10 mouse cellular contexts compared by ENCODE assay signal in the genomic region with DNA sequence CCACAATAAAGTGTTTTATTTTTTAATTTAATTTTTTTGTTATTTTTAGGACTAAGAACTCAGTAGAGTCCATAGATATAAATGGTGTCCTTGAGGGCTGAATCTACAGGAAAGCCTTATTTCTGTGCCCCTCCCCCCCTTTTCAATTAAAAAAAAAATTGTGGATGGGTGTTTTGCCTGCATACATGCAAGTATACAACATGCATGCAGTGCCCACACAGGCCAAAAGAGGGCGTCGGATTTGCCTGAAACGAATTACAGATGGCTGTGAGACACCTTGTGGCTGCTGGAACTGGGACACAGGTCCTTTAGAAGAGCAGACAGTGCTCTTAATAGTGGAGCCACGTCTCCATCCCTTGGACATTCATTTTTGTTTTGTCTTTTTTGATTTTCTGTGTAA. TPM values are rescaled to one million over a fixed set of nuclear protein-coding genes. Genes with fewer than 3 reads are reported as not detected.
A peak's percentile ranks its signal among the peaks of the same experiment; 100 is the strongest.
DNase-seq lines count a peak whose midpoint lies in the region; ATAC-seq and TF ChIP-seq lines count a peak whose summit lies in the region.
"Had no signal": no experiment of that assay in that cellular context is flagged by ENCODE, and none has a peak within 500 bp of the region (broad histone marks: within the 10 kb centered on the region; RNA-seq: fewer than 3 reads in every experiment).

No protein-coding gene starts in this region.

- H3K36me3 ChIP-seq in lung, postnatal 0 days (ENCODE audit: insufficient read depth, low read length) = no peaks in the 10 kb centered on the region

- no peaks in the 10 kb centered on the region for H3K4me1 ChIP-seq in lung, postnatal 0 days (ENCODE audit: insufficient read depth, low read depth, low read length)

- H3K4me2 ChIP-seq in lung, postnatal 0 days (replicated peaks; ENCODE audit: low read depth, low read length) = no peak overlapping the region

- peak; percentile 64 for DNase-seq in CD4-positive, CD25-positive, alpha-beta regulatory T cell, adult 2 months (ENCODE audit: low read depth, low spot score)
- DNase-seq in left cerebral cortex, adult 2 months (ENCODE audit: extremely low spot score in 1 of 2, low spot score in 2 of 2) = no peak
- DNase-seq in left cerebral cortex, postnatal 25 days (ENCODE audit: low spot score in 2 of 2) = no peak
- DNase-seq in adrenal gland, adult 2 months = peak; percentile 28
- no peak for DNase-seq in lung, postnatal 0 days (ENCODE audit: low spot score)
- no peak for DNase-seq in gastrocnemius, postnatal 25 days

- ATAC-seq in CD4-positive, CD25-positive, alpha-beta regulatory T cell, adult 4 months = no peak
- no peak for ATAC-seq in lung, postnatal 0 days
- ATAC-seq in megakaryocyte-erythroid progenitor cell, adult 5-6 weeks (replicated peaks; ENCODE audit: low FRiP score, low TSS enrichment, poor library complexity, severe bottlenecking) = no peak

- TF ChIP-seq CTCF in left cerebral cortex, adult 2 months (IDR thresholded peaks at IDR 0.05) = peak; percentile 26
- peak; percentile 51 for TF ChIP-seq CTCF in lung, postnatal 0 days (IDR thresholded peaks at IDR 0.05)

- TF ChIP-seq EP300 in lung, postnatal 0 days (IDR thresholded peaks at IDR 0.05) = no peak

- no peaks in the 10 kb centered on the region for H3K27me3 ChIP-seq in lung, postnatal 0 days (replicated peaks; ENCODE audit: insufficient read depth, low read length)

- H3K9me3 ChIP-seq in lung, postnatal 0 days (ENCODE audit: low read length) = no peaks in the 10 kb centered on the region

- no peak overlapping the region for H3K27ac ChIP-seq in left cerebral cortex, adult 2 months
- H3K27ac ChIP-seq in lung, postnatal 0 days (ENCODE audit: low read length) = no peak overlapping the region

- intact Hi-C loops in left cerebral cortex, adult 2 months (cut with DNase I) = no loop called here
- intact Hi-C loops in left cerebral cortex, postnatal 25 days (cut with DNase I) = no loop called here

- no peak overlapping the region for H3K9ac ChIP-seq in lung, postnatal 0 days (replicated peaks; ENCODE audit: low read depth)

- 22% methylated on average over 4 of the region's 4 CpGs for WGBS in lung, postnatal 0 days

- H3K4me3 ChIP-seq in left cerebral cortex, adult 2 months = no peak overlapping the region
- H3K4me3 ChIP-seq in lung, postnatal 0 days (ENCODE audit: low read depth, low read length) = no peak overlapping the region

RNA-seq across cellular contexts. Expression of a gene that starts 9.9 kb away (rescaled TPM):
- not detected for polyA plus RNA-seq in CD4-positive, CD25-positive, alpha-beta regulatory T cell, adult 4 months (2017; shearing (Covaris generic))
- not detected for total RNA-seq in left cerebral cortex, adult 2 months (2021)
- not detected for total RNA-seq in left cerebral cortex, postnatal 25 days (2021)
- total RNA-seq in adrenal gland, adult 2 months (2021) = not detected
- not detected in 2 replicates for polyA plus RNA-seq in adrenal gland, adult 2 months (2012; rRNA removed)
- not detected in 2 replicates for polyA plus RNA-seq in lung, postnatal 0 days (2015; fragmentation: Nextera tagmentation; extraction: Ambion mirVana)
- not detected for total RNA-seq in gastrocnemius, postnatal 25 days (2021)
- not detected in 2 replicates for total RNA-seq in megakaryocyte-erythroid progenitor cell, adult 5-6 weeks (2014; fragmentation: Nextera tagmentation)
- not detected in 2 replicates for total RNA-seq in megakaryocyte-erythroid progenitor cell, adult 5-6 weeks (2017)
- polyA plus RNA-seq: lung, embryonic 16.5 days; stomach, embryonic 16.5 days had no signal

Comparison
In these comparisons a context has a peak if more than half of its experiments do, and no peak if none do; other contexts are left out.
1. DNase-seq: peak in CD4-positive, CD25-positive, alpha-beta regulatory T cell, adult 2 months (single experiment) and adrenal gland, adult 2 months (single experiment); none in left cerebral cortex, adult 2 months (0 of 2), left cerebral cortex, postnatal 25 days (0 of 2), lung, postnatal 0 days (single experiment) and gastrocnemius, postnatal 25 days (single experiment).